Mouse (Mus musculus): ENCODE results near the gene Cers6. TPM values are rescaled to one million over a fixed set of nuclear protein-coding genes. Genes with fewer than 3 reads are reported as not detected.

Cers6 gene
- polyA plus RNA-seq, 1 experiment from 2014 or later, result 25.4 TPM

GRCm38 (mm10) chr2:69099147-69099546, 237.9 kb downstream of the Cers6 start:
- no peaks in the 10 kb centered on the region for H3K9me3 ChIP-seq (replicated peaks)
- H3K4me3 ChIP-seq, result no peak overlapping the region
- H3K9ac ChIP-seq, result no peak overlapping the region
- H3K27me3 ChIP-seq (replicated peaks), result no peaks in the 10 kb centered on the region
- H3K36me3 ChIP-seq, result no peaks in the 10 kb centered on the region
- WGBS, result 91% methylated on average over 7 of the region's 7 CpGs
- H3K27ac ChIP-seq (ENCODE audit: poor library complexity, severe bottlenecking), result no peak overlapping the region
- no peaks in the 10 kb centered on the region for H3K4me1 ChIP-seq (replicated peaks)
- no peak overlapping the region for H3K4me2 ChIP-seq
- ATAC-seq (ENCODE audit: insufficient number of reproducible peaks, low FRiP score), result no peak

- Histone ChIP-seq H3K4me3 (no peak overlapping the region), H3K27me3 (replicated peaks) (no peaks in the 10 kb centered on the region), H3K4me2 (no peak overlapping the region), H3K9ac (no peak overlapping the region), H3K27ac (ENCODE audit: poor library complexity, severe bottlenecking) (no peak overlapping the region), H3K4me1 (replicated peaks) (no peaks in the 10 kb centered on the region), H3K36me3 (no peaks in the 10 kb centered on the region), H3K9me3 (replicated peaks) (no peaks in the 10 kb centered on the region)
- no peak for ATAC-seq (ENCODE audit: insufficient number of reproducible peaks, low FRiP score)
- WGBS, result 19% methylated on average over 3 of the region's 3 CpGs
Observed at GRCm38 (mm10) chr2:69100706-69101105, 239.5 kb downstream of the Cers6 start.

GRCm38 (mm10) chr2:69103526-69103925, 242.3 kb downstream of the Cers6 start:
- 78% methylated on average over 3 of the region's 3 CpGs for WGBS
- Histone ChIP-seq H3K9me3 (replicated peaks) (no peaks in the 10 kb centered on the region), H3K4me1 (replicated peaks) (0 out of 2 replicates have a peak, but pooled peaks cover 4% of the 10 kb centered on the region), H3K4me3 (no peak overlapping the region), H3K27ac (ENCODE audit: poor library complexity, severe bottlenecking) (no peak overlapping the region), H3K36me3 (no peaks in the 10 kb centered on the region), H3K27me3 (replicated peaks) (no peaks in the 10 kb centered on the region), H3K9ac (no peak overlapping the region), H3K4me2 (no peak overlapping the region)
- ATAC-seq (ENCODE audit: insufficient number of reproducible peaks, low FRiP score), result no peak

- 70% methylated on average over 10 of the region's 10 CpGs for WGBS
- ATAC-seq (ENCODE audit: insufficient number of reproducible peaks, low FRiP score), result no peak
- Histone ChIP-seq H3K9me3 (replicated peaks) (no peaks in the 10 kb centered on the region), H3K4me1 (replicated peaks) (0 out of 2 replicates have a peak, but pooled peaks cover 10% of the 10 kb centered on the region), H3K4me3 (no peak overlapping the region), H3K27ac (ENCODE audit: poor library complexity, severe bottlenecking) (no peak overlapping the region), H3K36me3 (no peaks in the 10 kb centered on the region), H3K27me3 (replicated peaks) (no peaks in the 10 kb centered on the region), H3K4me2 (no peak overlapping the region), H3K9ac (no peak overlapping the region)
Observed at GRCm38 (mm10) chr2:69104511-69105145, 243.4 kb downstream of the Cers6 start.

GRCm38 (mm10) chr2:69109246-69109645, 248.0 kb downstream of the Cers6 start:
- no peak overlapping the region for H3K4me2 ChIP-seq
- H3K27ac ChIP-seq (ENCODE audit: poor library complexity, severe bottlenecking), result no peak overlapping the region
- H3K36me3 ChIP-seq, result no peaks in the 10 kb centered on the region
- 68% methylated on average over 5 of the region's 5 CpGs for WGBS
- H3K4me1 ChIP-seq (replicated peaks), result 0 out of 2 replicates have a peak, but pooled peaks cover 10% of the 10 kb centered on the region
- H3K27me3 ChIP-seq (replicated peaks), result no peaks in the 10 kb centered on the region
- no peak for ATAC-seq (ENCODE audit: insufficient number of reproducible peaks, low FRiP score)
- H3K9ac ChIP-seq, result no peak overlapping the region
- no peaks in the 10 kb centered on the region for H3K9me3 ChIP-seq (replicated peaks)
- H3K4me3 ChIP-seq, result no peak overlapping the region

- H3K27me3 ChIP-seq (replicated peaks), result no peaks in the 10 kb centered on the region
- no peaks in the 10 kb centered on the region for H3K36me3 ChIP-seq
- no peaks in the 10 kb centered on the region for H3K9me3 ChIP-seq (replicated peaks)
- no peak overlapping the region for H3K4me3 ChIP-seq
- no peak overlapping the region for H3K4me2 ChIP-seq
- no peak overlapping the region for H3K27ac ChIP-seq (ENCODE audit: poor library complexity, severe bottlenecking)
- no peak overlapping the region for H3K9ac ChIP-seq
- H3K4me1 ChIP-seq (replicated peaks), result 0 out of 2 replicates have a peak, but pooled peaks cover 10% of the 10 kb centered on the region
- no peak for ATAC-seq (ENCODE audit: insufficient number of reproducible peaks, low FRiP score)
- WGBS, result 64% methylated on average over 7 of the region's 7 CpGs
Observed at GRCm38 (mm10) chr2:69109710-69110109, 248.5 kb downstream of the Cers6 start.

GRCm38 (mm10) chr2:69112609-69113008, 251.4 kb downstream of the Cers6 start:
- peaks cover 7% of the 10 kb centered on the region; the same call in 1 of the 2 replicates for H3K36me3 ChIP-seq
- no peak overlapping the region for H3K9ac ChIP-seq
- WGBS, result 91% methylated on average over 5 of the region's 5 CpGs
- peaks cover 6% of the 10 kb centered on the region; the same call in 1 of the 2 replicates for H3K9me3 ChIP-seq (replicated peaks)
- H3K27me3 ChIP-seq (replicated peaks), result no peaks in the 10 kb centered on the region
- no peak for ATAC-seq (ENCODE audit: insufficient number of reproducible peaks, low FRiP score)
- no peak overlapping the region for H3K4me3 ChIP-seq
- H3K27ac ChIP-seq (ENCODE audit: poor library complexity, severe bottlenecking), result no peak overlapping the region
- no peak overlapping the region for H3K4me2 ChIP-seq
- H3K4me1 ChIP-seq (replicated peaks), result 0 out of 2 replicates have a peak, but pooled peaks cover 6% of the 10 kb centered on the region

- 81% methylated on average over 10 of the region's 10 CpGs for WGBS
- Histone ChIP-seq H3K27me3 (replicated peaks) (no peaks in the 10 kb centered on the region), H3K27ac (ENCODE audit: poor library complexity, severe bottlenecking) (no peak overlapping the region), H3K4me2 (no peak overlapping the region), H3K4me3 (no peak overlapping the region), H3K36me3 (peaks cover 7% of the 10 kb centered on the region; the same call in 1 of the 2 replicates), H3K9me3 (replicated peaks) (peaks cover 6% of the 10 kb centered on the region; the same call in 1 of the 2 replicates), H3K4me1 (replicated peaks) (0 out of 2 replicates have a peak, but pooled peaks cover 6% of the 10 kb centered on the region), H3K9ac (no peak overlapping the region)
- ATAC-seq (ENCODE audit: insufficient number of reproducible peaks, low FRiP score), result no peak
Observed at GRCm38 (mm10) chr2:69113829-69114547, 252.7 kb downstream of the Cers6 start.

GRCm38 (mm10) chr2:69115921-69116320, 254.7 kb downstream of the Cers6 start:
- Histone ChIP-seq H3K9ac (no peak overlapping the region), H3K27ac (ENCODE audit: poor library complexity, severe bottlenecking) (no peak overlapping the region), H3K9me3 (replicated peaks) (peaks cover 6% of the 10 kb centered on the region; the same call in 1 of the 2 replicates), H3K4me1 (replicated peaks) (no peaks in the 10 kb centered on the region), H3K4me2 (no peak overlapping the region), H3K36me3 (peaks cover 7% of the 10 kb centered on the region; the same call in 1 of the 2 replicates), H3K27me3 (replicated peaks) (no peaks in the 10 kb centered on the region), H3K4me3 (no peak overlapping the region)
- 81% methylated on average over 3 of the region's 3 CpGs for WGBS
- ATAC-seq (ENCODE audit: insufficient number of reproducible peaks, low FRiP score), result no peak

GRCm38 (mm10) chr2:69116767-69117166, 255.5 kb downstream of the Cers6 start:
- 68% methylated on average over 4 of the region's 4 CpGs for WGBS
- Histone ChIP-seq H3K27ac (ENCODE audit: poor library complexity, severe bottlenecking) (no peak overlapping the region), H3K27me3 (replicated peaks) (no peaks in the 10 kb centered on the region), H3K9me3 (replicated peaks) (peaks cover 6% of the 10 kb centered on the region; the same call in 1 of the 2 replicates), H3K4me2 (no peak overlapping the region), H3K4me3 (no peak overlapping the region), H3K4me1 (replicated peaks) (no peaks in the 10 kb centered on the region), H3K9ac (no peak overlapping the region), H3K36me3 (peaks cover 7% of the 10 kb centered on the region; the same call in 1 of the 2 replicates)
- ATAC-seq (ENCODE audit: insufficient number of reproducible peaks, low FRiP score), result no peak

- no peak for ATAC-seq (ENCODE audit: insufficient number of reproducible peaks, low FRiP score)
- Histone ChIP-seq H3K4me2 (no peak overlapping the region), H3K4me3 (no peak overlapping the region), H3K9ac (no peak overlapping the region), H3K36me3 (peaks cover 7% of the 10 kb centered on the region; the same call in 1 of the 2 replicates), H3K27me3 (replicated peaks) (no peaks in the 10 kb centered on the region), H3K9me3 (replicated peaks) (peaks cover 6% of the 10 kb centered on the region; the same call in 1 of the 2 replicates), H3K27ac (ENCODE audit: poor library complexity, severe bottlenecking) (no peak overlapping the region), H3K4me1 (replicated peaks) (peaks cover 11% of the 10 kb centered on the region)
- 75% methylated on average over 1 of the region's 1 CpGs for WGBS
Observed at GRCm38 (mm10) chr2:69118994-69119393, 257.8 kb downstream of the Cers6 start.

All from heart, embryonic 12.5 days (tissue).